Mouse (Mus musculus) cortical plate, adult 2 months (tissue): ENCODE data around the gene Abcb4.

Experiments
- CTCF ChIP-seq: fragments of 200-500 bp; IDR thresholded peaks from 2 replicates; pipeline ENCODE4 v1.5.1; 2011; ENCODE audit warnings: mild to moderate bottlenecking, control low read depth, low read length; ENCODE audit not compliant: insufficient read depth; ENCODE audit errors: extremely low read depth
- POLR2A ChIP-seq: fragments of 200-500 bp; IDR thresholded peaks from 2 replicates; pipeline ENCODE4 v1.6.1; 2011; ENCODE audit warnings: mild to moderate bottlenecking, low read length, control low read depth; ENCODE audit not compliant: insufficient read depth; ENCODE audit errors: extremely low read depth

DNA sequence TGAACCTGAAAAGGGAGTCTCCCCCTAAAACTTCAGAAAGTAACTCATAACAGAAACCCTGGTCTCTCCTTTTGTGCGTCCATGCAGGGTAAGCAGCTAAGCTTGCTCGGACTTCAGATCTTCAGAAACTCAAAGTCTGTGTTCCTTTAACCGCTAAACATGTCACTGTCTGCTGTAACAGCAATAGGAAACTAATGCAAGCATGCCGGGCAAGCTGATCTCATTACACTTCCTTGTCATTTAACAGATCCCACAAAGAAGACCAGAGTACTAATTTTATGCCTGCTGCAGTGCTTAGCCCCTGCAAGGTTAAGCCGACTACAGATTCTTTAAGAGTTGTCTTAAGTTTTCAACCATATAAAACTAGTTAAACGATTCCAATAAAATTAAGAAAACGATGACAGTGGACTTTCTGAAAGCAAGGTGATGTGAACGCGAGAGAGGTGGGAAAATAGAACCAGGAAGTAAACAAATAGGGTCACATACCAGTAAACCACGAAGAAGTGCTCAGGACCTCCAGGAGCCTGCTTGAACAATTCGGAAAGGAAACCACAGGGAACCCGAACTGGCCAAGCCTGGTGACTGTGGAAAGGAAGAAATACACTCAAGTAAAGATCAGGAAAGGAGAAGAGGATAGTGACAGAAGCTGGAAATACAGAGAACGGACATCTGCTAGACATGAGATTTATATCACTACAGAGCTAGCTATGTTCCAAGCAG lies 102.6 kb downstream of the Abcb4 start:
- TF ChIP-seq CTCF = no peak
- no peak for TF ChIP-seq POLR2A
